Mouse (Mus musculus) liver, embryonic 11.5 days (tissue): ENCODE measurements around the gene Slc2a9. TPM values are rescaled to one million over a fixed set of nuclear protein-coding genes. Genes with fewer than 3 reads are reported as not detected.

Source experiments
- ATAC-seq: fragments of 200-750 bp; cut with Nextera tagmentation; replicated peaks from 2 replicates; pipeline ENCODE4 v1.8.0; 2017; ENCODE audit warnings: moderate number of reproducible peaks, mild to moderate bottlenecking, moderate TSS enrichment, moderate library complexity; ENCODE audit not compliant: low FRiP score
- DNase-seq: peaks from one replicate; pipeline ENCODE4 v3.0.0-alpha.2; 2017; ENCODE audit warnings: low spot score
- H3K27ac ChIP-seq: fragments of 300-500 bp; sonication (generic); 2 replicates; pipeline ENCODE4 v1.5.1; 2014; ENCODE audit warnings: mild to moderate bottlenecking, low read depth, low read length, control low read depth
- H3K27me3 ChIP-seq: fragments of 300-500 bp; sonication (generic); replicated peaks from 2 replicates; pipeline ENCODE4 v1.6.1; 2014; ENCODE audit warnings: low read length, mixed read lengths; ENCODE audit not compliant: control insufficient read depth, insufficient read depth
- H3K36me3 ChIP-seq: fragments of 300-500 bp; sonication (generic); 2 replicates; pipeline ENCODE4 v1.6.1; 2014; ENCODE audit warnings: mild to moderate bottlenecking, low read length, moderate library complexity, mixed read lengths; ENCODE audit not compliant: control insufficient read depth, insufficient read depth
- H3K4me1 ChIP-seq: fragments of 300-500 bp; sonication (generic); replicated peaks from 2 replicates; pipeline ENCODE4 v1.6.1; 2014; ENCODE audit warnings: low read length, mixed read lengths; ENCODE audit not compliant: control insufficient read depth, insufficient read depth
- H3K4me2 ChIP-seq: fragments of 300-500 bp; sonication (generic); 2 replicates; pipeline ENCODE4 v1.6.1; 2014; ENCODE audit warnings: mild to moderate bottlenecking, control low read depth, moderate library complexity
- H3K4me3 ChIP-seq: fragments of 300-500 bp; sonication (generic); 2 replicates; pipeline ENCODE4 v1.5.1; 2014; ENCODE audit warnings: low read depth, low read length, control low read depth
- H3K9ac ChIP-seq: fragments of 300-500 bp; sonication (generic); 2 replicates; pipeline ENCODE4 v1.6.1; 2014; ENCODE audit warnings: low read depth, low read length, control low read depth
- H3K9me3 ChIP-seq: fragments of 300-500 bp; sonication (generic); 2 replicates; pipeline ENCODE4 v1.6.1; 2016; ENCODE audit warnings: low read length, inconsistent platforms, mixed read lengths; ENCODE audit not compliant: control insufficient read depth
- WGBS: fragments of 180-500 bp; shearing (Covaris S2); extraction: QIAGEN DNeasy Blood & Tissue Kit; methylation state at CpG from one replicate; pipeline ENCODE4 v1.1.7; 2014; 5-methylcytosine and 5-hydroxymethylcytosine counted together
- polyA plus RNA-seq: library from polyadenylated mRNA; unstranded; fragments of >200 nt; fragmentation: Nextera tagmentation; extraction: Ambion mirVana; gene quantifications from 2 replicates; pipeline ENCODE4 v1.2.1, GENCODE M21; 2014

Gene Slc2a9
- polyA plus RNA-seq, 1 experiment from 2014 or later, result 1.8 TPM

GRCm38 (mm10) chr5:38512991-38513390 lies 10.0 kb upstream of the Slc2a9 start:
- no peak for ATAC-seq
- no peaks in the 10 kb centered on the region for H3K27me3 ChIP-seq
- peaks cover 26% of the 10 kb centered on the region for H3K4me1 ChIP-seq
- no peak overlapping the region; the same call in 1 of the 2 replicates for H3K27ac ChIP-seq
- no peak for DNase-seq
- H3K36me3 ChIP-seq, result no peaks in the 10 kb centered on the region
- peak overlapping the region; percentile 46 for H3K9ac ChIP-seq
- WGBS, result 21% methylated on average over 2 of the region's 2 CpGs
- no peaks in the 10 kb centered on the region for H3K9me3 ChIP-seq
- no peak overlapping the region for H3K4me3 ChIP-seq
- peak overlapping the region; percentile 15 for H3K4me2 ChIP-seq

DNA sequence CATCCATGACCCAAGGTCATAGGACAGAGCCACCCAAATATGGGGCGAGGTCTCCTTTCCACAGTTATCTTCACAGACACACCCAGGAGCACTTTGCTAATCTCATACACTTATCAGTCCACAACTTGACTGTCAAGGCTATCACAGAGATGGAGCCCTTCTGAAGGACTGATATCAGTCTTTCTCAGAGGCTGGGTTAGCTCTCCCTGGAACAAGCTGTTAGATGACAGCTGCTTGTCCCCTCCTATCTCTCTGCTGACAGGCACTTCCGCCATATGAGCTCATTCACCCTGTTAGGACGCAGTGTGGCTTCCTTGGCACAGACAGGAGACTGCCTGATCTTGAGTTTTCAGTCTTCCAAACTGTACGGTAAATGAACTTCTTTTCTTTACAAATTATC lies 6.6 kb upstream of the Slc2a9 start:
- Histone ChIP-seq H3K4me3 (peak overlapping the region; percentile 30), H3K9me3 (no peaks in the 10 kb centered on the region), H3K4me2 (peak overlapping the region; percentile 65), H3K27me3 (no peaks in the 10 kb centered on the region), H3K27ac (peak overlapping the region; percentile 96), H3K9ac (peak overlapping the region; percentile 60), H3K4me1 (peaks cover 44% of the 10 kb centered on the region), H3K36me3 (no peaks in the 10 kb centered on the region)
- WGBS, result 38% methylated on average over 4 of the region's 4 CpGs
- peak; percentile 92 for ATAC-seq
- no peak for DNase-seq

DNA sequence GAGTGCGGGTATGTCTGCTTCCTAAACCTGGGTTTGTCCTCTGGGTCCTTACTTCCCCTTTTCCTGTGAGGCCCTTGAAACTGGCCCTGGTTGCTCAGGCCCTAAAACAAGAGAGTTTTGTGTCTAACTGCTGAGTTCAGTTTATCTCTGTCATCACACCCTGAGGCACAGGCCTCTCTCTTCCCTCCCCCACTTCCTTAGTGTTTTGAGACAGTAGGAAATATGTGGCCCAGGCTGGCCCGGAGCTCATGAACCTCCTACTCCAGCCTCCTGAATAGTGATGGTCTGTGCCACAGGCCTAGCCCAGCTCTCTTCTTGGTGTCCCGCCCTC lies 2.5 kb upstream of the Slc2a9 start:
- H3K27ac ChIP-seq, result peak overlapping the region; percentile 83
- peak overlapping the region; percentile 37 for H3K4me2 ChIP-seq
- no peaks in the 10 kb centered on the region for H3K27me3 ChIP-seq
- H3K9ac ChIP-seq, result peak overlapping the region; percentile 41
- DNase-seq, result no peak
- 41% methylated on average over 3 of the region's 3 CpGs for WGBS
- no peaks in the 10 kb centered on the region for H3K36me3 ChIP-seq
- ATAC-seq, result peak; percentile 56
- H3K4me1 ChIP-seq, result peaks cover 44% of the 10 kb centered on the region
- no peak overlapping the region for H3K4me3 ChIP-seq
- no peaks in the 10 kb centered on the region for H3K9me3 ChIP-seq

- peaks cover 40% of the 10 kb centered on the region for H3K4me1 ChIP-seq
- peak overlapping the region; percentile 83 for H3K27ac ChIP-seq
- DNase-seq, result no peak
- no peaks in the 10 kb centered on the region for H3K36me3 ChIP-seq
- no peaks in the 10 kb centered on the region for H3K9me3 ChIP-seq
- no peak overlapping the region for H3K4me3 ChIP-seq
- H3K4me2 ChIP-seq, result peak overlapping the region; percentile 37
- no peaks in the 10 kb centered on the region for H3K27me3 ChIP-seq
- no peak; the same call in 1 of the 2 replicates for ATAC-seq
- peak overlapping the region; percentile 41 for H3K9ac ChIP-seq
- 47% methylated on average over 6 of the region's 6 CpGs for whole genome bisulfite sequencing
Observed at GRCm38 (mm10) chr5:38504747-38505434, 1.9 kb upstream of the Slc2a9 start.

GRCm38 (mm10) chr5:38504116-38504515 lies 1.2 kb upstream of the Slc2a9 start:
- peaks cover 39% of the 10 kb centered on the region for H3K4me1 ChIP-seq
- no peaks in the 10 kb centered on the region for H3K36me3 ChIP-seq
- DNase-seq (no peak), ATAC-seq (no peak)
- no peak overlapping the region for H3K4me3 ChIP-seq
- WGBS, result 84% methylated on average over 1 of the region's 1 CpGs
- no peak overlapping the region for H3K4me2 ChIP-seq
- H3K9me3 ChIP-seq, result no peaks in the 10 kb centered on the region
- no peaks in the 10 kb centered on the region for H3K27me3 ChIP-seq
- H3K9ac ChIP-seq, result no peak overlapping the region
- no peak overlapping the region for H3K27ac ChIP-seq

DNA sequence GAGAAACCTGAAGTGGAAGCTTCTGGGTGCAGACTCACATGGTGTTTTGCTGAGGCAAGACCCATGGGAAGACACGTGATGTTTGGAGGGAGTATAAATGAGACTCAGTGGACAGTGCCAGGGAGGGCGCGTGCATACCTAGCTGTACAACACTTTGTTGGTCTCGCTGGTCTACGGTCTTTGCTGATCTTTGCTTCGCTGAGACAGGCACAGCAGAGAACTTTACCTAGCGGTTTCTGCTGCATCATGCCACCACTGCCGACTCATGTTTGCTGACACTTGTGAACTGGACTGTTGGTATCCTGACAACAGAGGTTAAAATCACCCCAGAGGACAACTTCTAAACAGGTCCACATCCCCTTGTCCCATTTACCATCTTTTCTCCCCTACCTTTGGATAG lies 2.9 kb downstream of the Slc2a9 start:
- 72% methylated on average over 8 of the region's 8 CpGs for WGBS
- Histone ChIP-seq H3K36me3 (no peaks in the 10 kb centered on the region), H3K4me2 (no peak overlapping the region), H3K27ac (peak overlapping the region; percentile 27; the same call in 1 of the 2 replicates), H3K9me3 (no peaks in the 10 kb centered on the region), H3K27me3 (no peaks in the 10 kb centered on the region), H3K4me3 (no peak overlapping the region), H3K9ac (no peak overlapping the region), H3K4me1 (peaks cover 20% of the 10 kb centered on the region)
- peak; percentile 46 for ATAC-seq
- DNase-seq, result no peak

DNA sequence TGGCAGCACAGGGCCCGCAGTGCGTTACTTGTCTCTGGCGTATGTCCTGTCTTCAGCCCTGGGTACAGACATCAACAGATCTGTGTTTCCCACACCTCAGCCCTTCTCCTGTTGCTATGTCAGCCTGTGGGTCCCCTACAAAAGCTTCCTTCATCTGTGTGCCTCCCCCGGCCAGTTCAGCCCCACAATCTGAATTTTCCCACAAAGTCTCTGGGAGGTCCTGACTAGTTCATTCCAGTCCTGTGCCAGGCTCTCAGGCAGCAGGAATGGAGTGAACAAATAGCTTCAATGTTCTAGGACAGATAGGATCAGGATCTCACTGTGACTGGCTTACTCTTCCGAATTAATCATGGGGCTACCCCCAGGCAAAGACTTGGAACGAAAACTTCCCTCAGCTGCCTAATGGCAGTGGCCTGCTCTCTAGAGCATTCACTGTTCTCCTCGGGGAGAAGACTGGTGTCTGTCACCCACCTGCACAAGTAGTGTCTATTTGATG lies 3.6 kb downstream of the Slc2a9 start:
- Histone ChIP-seq H3K9ac (no peak overlapping the region), H3K36me3 (no peaks in the 10 kb centered on the region), H3K4me1 (peaks cover 13% of the 10 kb centered on the region), H3K9me3 (no peaks in the 10 kb centered on the region), H3K27ac (no peak overlapping the region), H3K4me2 (no peak overlapping the region), H3K27me3 (no peaks in the 10 kb centered on the region), H3K4me3 (no peak overlapping the region)
- ATAC-seq (no peak), DNase-seq (no peak)
- WGBS, result 86% methylated on average over 7 of the region's 7 CpGs

DNA sequence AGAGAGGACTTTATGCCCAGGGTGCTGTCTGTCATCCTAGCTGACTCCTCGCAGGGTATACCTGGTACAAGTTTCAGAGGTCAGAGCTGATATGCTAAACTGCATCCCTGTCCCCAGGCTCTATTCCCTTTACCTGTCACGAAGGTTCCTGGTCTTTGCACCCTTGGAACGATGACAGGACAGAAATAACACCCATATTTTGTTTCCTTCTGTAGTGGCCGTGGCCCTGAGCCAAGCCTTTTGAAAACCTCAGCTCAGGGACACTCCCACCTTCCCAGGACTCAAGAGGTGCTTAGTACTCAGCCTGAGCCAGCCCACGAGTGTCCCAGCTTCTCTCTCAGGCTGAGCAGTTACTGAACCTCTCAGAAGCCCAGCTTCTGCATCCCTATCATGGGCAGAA lies 4.5 kb downstream of the Slc2a9 start:
- Histone ChIP-seq H3K9me3 (no peaks in the 10 kb centered on the region), H3K27ac (no peak overlapping the region), H3K27me3 (no peaks in the 10 kb centered on the region), H3K9ac (no peak overlapping the region), H3K4me3 (no peak overlapping the region), H3K4me1 (peaks cover 8% of the 10 kb centered on the region), H3K36me3 (no peaks in the 10 kb centered on the region), H3K4me2 (no peak overlapping the region)
- WGBS, result 80% methylated on average over 5 of the region's 5 CpGs
- ATAC-seq (no peak), DNase-seq (no peak)

- 81% methylated on average over 8 of the region's 8 CpGs for WGBS
Observed at GRCm38 (mm10) chr5:38496491-38497057, 6.4 kb downstream of the Slc2a9 start.

More at GRCm38 (mm10) chr5:38496491-38497057, 6.4 kb downstream of the Slc2a9 start:
- Histone ChIP-seq H3K4me3 (no peak overlapping the region), H3K9ac (no peak overlapping the region), H3K36me3 (no peaks in the 10 kb centered on the region), H3K9me3 (no peaks in the 10 kb centered on the region), H3K27ac (no peak overlapping the region), H3K4me2 (no peak overlapping the region), H3K4me1 (no peaks in the 10 kb centered on the region), H3K27me3 (no peaks in the 10 kb centered on the region)
- DNase-seq (no peak), ATAC-seq (no peak)
